Mouse (Mus musculus) MEL-GATA-1-ER (cell line): ENCODE data around the gene Dut.
"Not testable (repeated sequence)": the region's sequence is repeated elsewhere in the genome, so short reads cannot be mapped to it uniquely, and the experiment has no call there.

Experiments
- DNase-seq: peaks from one replicate; pipeline ENCODE4 v3.0.0-alpha.2; 2012; ENCODE audit warnings: low read depth; ENCODE audit errors: extremely low read depth

Gene Dut

DNA sequence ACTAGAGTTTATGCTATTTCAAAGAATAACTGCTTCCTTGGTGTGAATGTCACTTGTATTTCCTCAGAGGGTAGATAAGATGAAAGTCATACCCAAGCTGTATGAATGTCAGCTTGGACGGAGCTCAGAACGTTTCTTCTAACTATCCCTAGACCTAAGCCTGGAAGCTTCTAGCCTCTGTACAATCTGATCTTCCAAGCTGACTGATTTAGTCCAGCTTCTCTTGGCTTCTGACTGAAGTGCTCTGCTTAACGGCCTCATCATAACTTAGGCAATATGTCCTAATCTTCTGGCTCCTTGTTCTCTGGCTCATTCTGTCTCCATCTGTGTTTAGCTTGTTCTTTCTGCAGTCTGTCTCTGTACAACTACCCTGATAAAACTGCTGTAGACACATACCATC, 7.6 kb downstream of the Dut start:
- no peak for DNase-seq

DNA sequence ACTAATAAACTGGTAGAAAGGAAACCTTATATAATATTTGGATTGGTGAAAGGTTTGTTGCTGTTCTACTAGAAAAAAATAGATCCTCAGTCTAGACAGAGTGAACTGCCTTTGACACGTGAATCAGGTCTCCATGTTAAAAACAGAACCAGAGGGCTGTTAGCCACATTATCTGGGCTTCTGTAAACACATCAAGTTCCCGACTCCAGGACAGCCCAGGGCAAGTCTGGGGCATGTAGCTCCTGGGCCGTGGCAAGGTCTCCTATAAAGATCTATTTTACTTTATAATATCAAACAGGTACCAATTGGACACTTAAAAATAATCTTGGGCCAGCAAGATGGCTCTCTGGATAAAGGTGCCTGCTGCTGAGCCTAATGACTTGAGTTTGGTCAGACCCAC, 8.9 kb downstream of the Dut start:
- DNase-seq, result no peak

DNA sequence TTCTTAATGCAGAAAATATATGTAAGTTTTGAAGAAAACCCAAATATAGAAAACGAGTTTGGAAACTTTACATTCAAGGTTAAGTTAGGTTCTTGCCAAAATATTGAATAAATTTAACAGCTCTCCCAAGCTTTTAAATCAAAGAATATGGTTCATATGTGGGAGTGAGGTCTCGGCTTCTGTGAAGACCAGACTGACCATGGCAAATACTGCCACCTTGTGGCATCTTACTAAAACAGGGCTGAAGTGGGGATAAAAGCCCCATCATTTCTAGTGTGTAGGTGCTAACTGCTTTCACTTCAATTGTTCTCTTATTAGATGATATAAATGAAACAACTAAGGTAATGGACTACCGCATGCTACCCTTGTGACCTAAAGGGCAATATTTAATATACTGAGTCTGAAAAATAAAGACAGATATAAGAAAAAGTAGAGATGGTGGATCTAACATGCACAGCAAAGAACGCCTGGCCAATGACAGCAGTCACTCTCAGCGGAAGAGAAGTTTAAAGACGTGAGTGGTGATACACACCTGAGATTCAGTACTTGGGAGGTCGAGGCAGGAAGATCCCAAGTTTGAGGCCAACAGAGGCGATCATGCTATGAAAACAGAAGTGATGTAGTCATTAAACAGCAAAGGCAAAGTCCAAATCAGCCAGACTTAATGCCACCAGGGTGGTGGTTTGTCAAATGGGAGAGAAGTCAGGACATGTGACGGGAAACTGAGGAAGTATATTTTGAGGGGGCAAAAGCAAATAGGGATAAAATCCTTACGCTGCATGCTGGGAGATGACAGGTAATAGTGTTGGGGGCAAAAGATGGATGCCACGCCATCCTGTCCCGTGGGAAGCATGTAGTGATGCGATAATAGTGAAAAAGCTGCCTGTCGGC, 12.5 kb downstream of the Dut start:
- no peak for DNase-seq

DNA sequence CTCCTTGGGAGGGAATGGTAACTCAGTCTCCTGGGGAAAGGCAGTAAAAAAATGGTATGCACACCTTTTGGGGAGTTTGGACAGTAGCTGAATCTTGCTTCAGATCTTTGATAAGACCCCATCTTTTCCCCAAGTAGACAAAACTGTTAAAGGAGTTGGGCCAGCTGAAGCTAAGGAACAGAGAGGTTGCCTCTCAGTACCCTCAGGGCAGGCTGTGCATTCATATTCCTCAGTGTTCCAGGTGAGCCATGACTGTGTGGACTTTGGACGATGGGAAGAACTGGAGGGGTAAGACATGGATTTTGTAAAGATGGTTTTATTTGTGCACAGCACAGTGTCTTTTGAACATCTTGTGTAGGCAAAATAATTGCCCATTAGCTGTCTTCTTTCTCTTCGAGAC, 13.3 kb downstream of the Dut start:
- DNase-seq, result no peak

DNA sequence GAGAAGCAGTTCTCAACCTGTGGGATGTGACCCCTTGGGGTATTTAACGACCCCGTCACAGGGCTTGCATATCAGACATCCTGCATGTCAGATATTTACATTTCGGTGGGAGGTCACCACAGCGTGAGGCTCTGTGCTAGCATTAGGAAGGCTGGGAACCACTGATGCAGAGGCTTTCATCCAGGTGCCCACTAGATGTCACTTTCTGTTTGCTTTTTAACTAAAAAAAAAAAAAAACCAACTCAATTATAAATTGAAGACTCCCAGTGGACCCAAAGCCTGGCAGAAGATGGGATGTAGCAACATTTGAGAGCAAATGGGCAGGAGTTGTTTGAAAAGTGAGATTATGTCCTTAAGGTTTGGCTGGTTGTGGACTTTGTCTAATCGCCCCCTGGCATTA, 16.1 kb downstream of the Dut start:
- no peak for DNase-seq

DNA sequence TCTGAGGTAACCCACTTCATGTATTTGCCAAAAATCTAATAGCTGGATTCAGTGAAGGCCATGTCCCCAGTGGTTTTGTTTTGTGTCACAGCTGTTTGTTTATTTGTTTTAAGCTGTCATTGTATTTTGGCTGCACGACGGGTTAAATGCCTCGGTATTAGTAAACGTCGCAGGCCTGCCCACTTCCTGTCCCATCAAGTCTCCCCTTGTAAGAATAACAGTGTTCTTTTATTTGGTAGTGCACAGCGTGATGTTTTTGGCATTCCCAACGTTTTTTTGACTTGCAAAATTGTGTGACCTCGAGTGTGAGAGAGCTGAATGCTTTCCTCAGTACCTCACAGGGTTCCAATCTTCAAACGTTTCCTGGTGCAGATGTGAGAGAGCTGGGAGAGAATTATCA, 16.8 kb downstream of the Dut start:
- DNase-seq, result no peak

DNA sequence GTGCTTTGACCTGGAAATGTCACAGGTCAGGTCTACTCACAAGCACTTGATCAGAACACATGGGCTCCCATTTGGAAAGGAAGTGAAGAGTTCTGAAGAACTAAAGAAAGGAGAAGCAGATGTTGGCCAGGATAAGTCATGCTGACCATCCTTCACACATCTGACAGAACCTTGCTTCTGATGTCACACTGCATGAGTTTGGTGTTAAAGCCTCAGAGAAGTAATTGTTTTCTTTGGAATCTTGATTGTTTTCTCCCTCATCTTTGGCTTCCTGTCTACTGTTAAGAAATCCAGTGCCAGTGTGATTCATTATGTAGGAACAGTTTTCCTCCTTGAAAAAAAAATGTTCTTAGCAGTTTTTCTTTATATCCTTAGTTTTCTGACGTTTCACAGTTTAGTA, 21.9 kb downstream of the Dut start:
- DNase-seq, result no peak

DNA sequence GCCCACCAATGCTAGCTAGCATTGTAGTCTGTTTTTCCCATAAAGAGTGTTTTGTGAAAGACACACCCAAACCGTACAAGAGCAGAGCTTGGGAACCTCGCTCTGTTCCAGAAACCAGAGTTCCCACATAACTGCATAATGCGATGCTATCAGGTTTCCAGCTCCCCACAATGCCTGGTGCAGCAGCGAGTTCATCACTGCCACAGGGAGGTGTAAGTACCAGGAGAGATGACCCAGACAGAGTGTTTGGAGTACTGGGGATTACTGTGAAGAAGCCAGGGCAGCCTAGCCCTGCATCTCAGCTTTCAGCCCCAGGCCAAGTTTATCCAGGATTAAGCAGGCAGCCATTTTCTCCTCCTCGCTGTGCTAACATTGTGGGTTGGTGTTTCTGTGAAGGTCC, 28.6 kb downstream of the Dut start:
- no peak for DNase-seq

DNA sequence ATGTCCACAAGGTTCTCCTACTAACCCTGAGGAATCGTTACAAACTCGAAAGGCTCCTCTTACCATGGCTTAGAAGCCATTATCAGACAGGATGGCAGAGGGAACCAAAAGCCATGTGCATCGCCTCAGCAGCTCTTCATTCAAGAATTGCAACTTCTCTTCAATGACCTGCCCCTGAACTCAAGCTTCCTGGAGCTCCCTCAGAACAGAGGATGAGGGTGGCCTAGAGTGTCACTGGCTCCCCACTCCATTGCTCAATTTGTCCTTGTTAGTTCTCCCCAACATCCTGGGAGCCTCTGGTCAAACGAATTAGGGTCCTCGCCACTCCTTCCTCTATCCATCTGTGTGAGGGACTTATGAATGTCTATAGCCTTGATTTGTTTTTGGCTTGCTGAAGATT, 29.7 kb downstream of the Dut start:
- no peak for DNase-seq

DNA sequence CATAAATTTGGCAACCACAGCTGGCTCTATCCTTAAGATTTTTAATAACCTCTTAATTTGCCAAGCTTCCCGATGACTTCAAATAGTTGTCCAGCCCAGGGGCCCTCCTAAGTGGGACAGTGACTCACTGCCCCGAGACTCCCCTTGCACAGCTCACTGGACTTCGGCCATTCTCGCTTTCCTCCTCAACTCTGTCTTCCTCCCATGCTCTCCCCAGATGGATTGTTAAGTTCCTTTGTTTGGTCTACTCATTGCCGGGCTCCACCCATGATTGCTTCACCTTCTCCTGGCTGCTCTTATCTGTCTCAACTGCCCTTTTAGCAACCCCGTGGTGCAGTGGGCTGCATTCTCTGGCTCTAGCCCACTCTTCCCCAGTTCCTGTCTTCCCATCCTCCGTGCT, 31.5 kb downstream of the Dut start:
- DNase-seq, result no peak

DNA sequence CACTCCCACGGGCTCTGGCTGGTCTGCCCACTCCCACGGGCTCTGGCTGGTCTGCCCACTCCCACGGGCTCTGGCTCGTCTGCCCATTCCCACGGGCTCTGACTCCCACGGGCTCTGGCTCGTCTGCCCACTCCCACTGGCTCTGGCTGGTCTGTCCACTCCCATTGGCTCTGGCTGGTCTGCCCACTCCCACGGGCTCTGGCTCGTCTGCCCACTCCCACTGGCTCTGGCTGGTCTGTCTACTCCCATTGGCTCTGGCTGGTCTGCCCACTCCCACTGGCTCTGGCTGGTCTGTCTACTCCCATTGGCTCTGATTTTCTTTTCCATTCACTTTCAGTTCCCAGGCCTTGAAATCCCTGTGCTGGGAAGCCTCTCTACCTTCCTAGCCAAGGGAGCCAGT, 33.0 kb downstream of the Dut start:
- not testable (repeated sequence) for DNase-seq

DNA sequence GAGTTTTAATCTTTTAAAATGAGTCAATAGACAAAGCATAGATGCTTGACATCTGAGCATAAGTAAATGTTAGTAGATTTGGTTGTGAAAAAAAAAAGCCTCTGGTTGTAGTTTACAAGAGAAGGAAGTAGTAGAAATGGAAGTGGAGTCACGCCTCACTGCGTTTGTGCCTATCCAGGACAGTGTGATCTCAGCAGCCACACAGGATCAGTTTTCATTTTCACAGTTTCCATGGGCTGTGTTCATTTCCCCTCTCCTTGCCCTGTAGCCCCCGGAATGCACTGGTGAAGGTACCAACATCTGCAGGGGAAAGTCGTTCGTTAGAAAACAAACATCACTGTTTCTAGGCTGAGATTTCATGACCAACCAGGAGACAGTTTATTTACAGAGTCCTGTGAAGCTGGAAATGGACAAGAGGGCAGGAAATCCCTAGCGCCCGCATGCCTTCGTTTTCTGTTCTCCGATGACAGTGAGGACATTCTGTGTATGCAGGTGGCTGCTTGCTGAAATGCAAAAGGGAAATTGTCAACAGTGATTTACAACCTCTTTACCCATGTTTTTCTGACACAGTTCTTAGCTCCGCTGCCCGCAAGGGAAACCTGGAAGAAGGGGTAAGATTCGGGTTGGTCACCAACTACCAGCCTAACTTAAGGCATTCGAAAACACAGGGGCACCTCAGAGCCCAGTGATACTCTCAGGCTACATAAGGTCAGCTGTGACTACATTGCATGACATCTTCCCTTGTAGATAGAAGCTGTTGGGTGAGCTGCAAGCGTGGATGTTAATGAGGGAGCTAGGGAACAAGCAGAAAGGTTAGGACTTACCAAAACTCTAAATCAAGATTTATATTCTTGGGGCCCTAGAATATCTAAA, 35.6 kb downstream of the Dut start:
- no peak for DNase-seq

DNA sequence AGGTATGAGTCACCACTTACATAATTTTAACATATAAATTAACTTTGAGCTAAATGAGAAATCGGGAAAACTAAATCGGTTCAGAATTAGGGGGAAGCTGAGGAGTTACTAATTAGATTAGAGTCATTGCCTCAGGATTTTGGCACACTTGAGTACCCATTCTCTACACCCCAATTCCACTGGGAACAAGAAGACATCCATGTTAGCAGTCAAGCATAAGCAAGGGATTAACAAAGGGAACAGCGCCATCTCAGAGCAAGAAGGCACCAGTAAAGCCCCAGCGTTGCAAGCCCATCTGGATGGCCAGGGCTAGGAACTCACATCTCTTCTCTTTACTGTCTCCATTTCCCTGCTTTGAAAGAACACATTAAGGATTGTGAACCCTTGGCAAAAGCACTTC, 38.8 kb downstream of the Dut start:
- no peak for DNase-seq

DNA sequence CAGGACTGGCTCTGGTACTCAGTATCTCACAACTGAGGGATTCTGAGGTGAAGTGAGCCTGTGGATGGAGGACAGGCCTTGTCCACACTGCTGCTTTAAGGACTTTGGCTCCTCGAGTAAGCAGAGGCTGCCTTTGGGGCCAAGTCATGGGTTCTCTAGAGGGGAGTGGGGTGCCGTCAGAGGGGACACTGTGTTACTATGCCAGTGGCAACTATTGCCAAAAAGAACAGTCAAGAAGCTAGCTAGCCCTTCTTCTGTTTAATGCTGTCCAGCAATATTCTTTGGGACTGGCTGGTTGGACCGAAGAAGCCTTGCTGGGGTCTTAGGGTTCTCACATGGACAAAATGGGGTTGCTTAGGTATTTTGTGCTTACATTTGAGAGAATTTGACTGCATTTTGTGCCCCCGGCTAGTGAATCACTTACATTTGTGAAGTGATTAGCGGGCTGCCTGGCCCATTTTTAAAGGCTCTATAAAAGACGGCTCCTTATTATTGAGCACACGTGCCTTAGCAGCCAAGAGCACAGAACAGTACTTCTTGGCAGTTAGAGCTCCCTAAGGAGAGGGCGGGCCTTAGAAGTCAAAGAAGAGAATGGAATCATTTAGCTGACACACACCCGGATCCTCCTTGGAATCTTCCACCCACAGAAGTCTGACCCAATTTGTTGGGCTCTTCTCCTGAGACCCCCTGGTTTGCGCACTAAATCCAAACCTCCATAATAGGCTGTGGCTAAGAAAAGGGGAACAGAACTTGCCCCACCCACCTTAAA, 43.4 kb downstream of the Dut start:
- DNase-seq, result no peak

DNA sequence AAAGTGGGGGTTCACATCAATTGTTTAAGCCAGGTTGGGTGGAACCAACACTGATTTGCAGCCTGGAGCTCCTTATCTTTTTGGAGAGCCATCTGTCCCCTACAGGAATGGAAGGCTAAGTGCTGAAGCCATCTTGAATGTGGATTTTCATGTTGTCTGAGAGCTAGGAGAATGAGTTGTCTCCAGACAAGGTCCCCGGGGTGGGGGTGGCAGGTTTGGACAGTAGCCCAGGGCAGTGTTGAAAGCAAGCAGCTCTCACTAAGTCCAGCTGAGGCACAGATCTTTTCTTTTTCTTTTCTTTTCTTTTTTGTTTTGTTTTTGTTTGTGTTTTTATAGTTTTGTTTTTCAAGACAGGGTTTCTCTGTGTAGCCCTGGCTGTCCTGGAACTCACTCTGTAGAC, 44.1 kb downstream of the Dut start:
- DNase-seq, result no peak

DNA sequence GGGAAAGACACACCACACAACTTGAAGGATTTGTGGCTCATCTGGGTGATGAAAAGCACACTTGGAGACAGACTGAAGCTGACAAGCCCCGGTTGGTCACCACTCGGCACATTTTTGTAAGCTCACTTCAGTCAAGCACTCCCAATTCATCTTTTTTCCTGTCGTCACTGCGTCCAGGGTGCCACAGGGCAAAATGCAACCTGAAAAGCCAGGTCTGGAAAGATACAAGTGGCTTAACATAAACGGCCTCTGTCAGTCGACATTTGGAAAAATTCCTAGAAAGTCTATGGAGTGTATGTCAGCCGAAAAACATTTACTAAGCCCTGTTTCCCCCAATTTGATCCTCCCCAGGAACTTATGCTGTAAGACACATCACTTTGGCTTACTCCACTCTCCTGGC, 45.6 kb downstream of the Dut start:
- no peak for DNase-seq

DNA sequence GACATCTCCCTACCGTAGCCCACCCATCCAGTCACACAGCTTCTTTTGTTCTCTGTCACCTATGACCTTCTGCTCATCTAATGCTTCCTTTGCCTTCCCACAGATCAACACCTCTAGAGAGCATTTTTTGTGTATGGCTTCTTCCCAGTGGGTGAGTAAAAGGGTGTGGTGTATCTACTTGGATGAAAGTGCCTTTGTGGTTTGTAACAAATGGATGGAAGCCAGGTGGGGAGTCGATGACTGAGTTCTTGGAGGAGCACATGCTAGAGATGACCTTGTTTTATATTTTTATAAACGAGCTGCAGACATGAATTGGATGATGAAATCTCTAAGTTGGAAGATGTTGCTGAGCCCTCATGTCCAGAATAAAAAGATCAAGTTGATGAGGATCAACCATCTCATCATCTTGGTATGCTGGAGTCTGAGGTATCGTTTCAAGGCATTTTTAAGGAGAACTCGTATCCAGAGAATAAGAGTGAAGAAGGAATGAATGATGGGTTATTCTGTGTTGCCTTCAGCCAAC, 47.0 kb downstream of the Dut start:
- DNase-seq, result no peak

DNA sequence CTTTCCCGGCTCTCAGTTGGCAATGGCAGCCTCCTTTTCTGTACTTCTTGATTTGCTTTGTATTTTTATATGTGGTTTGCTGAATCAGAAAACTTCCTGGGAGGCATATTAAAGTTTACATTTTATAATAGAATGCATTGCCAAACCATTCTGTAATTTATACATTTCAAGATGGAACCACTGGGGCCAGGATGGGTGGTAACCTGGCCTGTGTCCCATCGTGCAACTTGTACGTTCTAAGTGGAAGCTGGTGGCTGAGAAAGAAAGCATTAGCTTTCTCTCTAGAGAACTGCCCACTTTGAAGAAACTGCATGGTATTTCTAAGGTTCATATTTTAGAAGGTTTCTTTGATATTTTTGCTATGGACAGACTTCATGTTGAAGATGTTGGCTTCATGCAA, 48.5 kb downstream of the Dut start:
- DNase-seq, result no peak

DNA sequence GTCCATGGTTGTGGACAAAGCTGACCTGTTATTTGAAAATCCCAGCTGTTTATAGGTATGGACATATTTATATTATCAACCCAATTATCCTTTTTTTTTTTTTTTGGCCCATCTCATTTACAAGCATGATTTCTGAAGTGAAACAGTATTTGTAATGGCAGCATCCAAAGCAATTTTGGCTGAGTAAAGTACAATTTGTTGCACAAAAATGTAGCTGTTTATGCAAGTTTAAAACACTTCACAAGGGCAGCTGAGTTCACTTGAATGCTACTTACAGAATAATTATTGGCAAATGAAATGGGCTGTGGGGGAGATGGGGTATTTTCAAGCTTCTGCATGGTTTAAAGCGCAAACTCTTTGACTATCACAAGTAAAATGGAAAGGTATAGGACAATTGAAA, 51.9 kb downstream of the Dut start:
- DNase-seq, result no peak

DNA sequence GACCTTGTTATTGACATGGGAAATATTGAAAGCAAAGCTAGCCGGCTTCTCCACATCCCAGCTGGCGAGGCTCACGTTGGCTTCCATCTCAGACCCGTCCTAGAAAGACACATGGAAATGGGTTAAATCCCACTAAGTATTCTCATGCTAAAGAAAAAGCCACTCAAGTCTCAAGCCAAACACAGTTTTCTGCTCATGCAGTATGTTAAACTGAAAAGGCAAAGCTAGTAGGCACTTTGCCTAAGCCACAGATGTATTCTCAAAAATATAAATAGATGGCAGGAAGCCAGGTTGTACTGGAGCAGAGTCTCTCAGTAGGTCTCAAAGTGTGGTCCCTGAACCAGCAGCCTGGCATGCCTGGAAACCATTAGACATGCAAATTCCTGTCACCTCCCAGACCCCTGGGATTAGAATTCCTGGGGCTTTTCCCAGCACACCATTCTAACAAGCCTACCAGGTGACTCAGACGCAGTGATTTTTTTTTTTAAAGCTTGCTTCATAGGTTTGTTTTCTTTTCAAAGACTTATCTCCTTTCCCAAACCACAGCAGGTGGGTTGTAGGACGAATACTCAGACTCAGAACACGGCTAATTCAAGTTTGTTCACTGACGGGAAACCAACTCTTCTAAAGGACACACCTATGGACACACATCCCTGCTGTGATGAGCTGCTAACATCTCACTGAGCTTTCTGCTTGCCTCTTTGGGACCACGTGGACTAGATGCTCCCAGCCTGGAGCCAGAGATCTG, 55.1 kb downstream of the Dut start:
- DNase-seq, result no peak

DNA sequence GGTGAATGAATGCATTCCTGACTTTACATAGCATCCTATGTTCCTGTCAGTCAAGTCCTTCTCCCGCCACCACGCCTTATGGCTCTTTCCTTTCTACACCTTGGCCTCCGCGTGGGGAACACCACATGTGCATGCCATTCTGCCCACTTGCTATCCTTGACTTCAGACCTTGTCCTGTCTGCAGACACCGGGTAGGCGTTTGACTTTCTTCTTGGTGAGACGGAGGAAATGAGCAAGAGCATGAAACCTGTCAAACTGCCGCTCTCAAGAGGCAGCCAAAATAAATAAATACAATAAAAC, 55.6 kb downstream of the Dut start:
- no peak for DNase-seq
